Mouse (Mus musculus) embryonic fibroblast, embryonic 13.5 days (primary cell): Measurements from ENCODE around the gene Tbc1d16. TPM values are rescaled to one million over a fixed set of nuclear protein-coding genes. Genes with fewer than 3 reads are reported as not detected.

Experiments used
- H3K27ac ChIP-seq: 2 replicates; pipeline ENCODE4 v1.5.1; 2012; ENCODE audit warnings: low read length, control low read depth, inconsistent platforms; ENCODE audit not compliant: insufficient read depth
- H3K4me1 ChIP-seq: 2 replicates; pipeline ENCODE4 v1.6.1; 2011; ENCODE audit warnings: low read length; ENCODE audit not compliant: control insufficient read depth, insufficient read depth
- H3K4me3 ChIP-seq: 2 replicates; pipeline ENCODE4 v1.5.1; 2011; ENCODE audit warnings: mild to moderate bottlenecking, control low read depth, low read length; ENCODE audit not compliant: insufficient read depth
- CTCF ChIP-seq: IDR thresholded peaks from 2 replicates; pipeline ENCODE4 v1.5.1; 2011; ENCODE audit warnings: mild to moderate bottlenecking, control low read depth, low read length, moderate library complexity, borderline replicate concordance; ENCODE audit not compliant: insufficient read depth
- POLR2A ChIP-seq: IDR thresholded peaks from 2 replicates; pipeline ENCODE4 v1.6.1; 2011; ENCODE audit warnings: low read depth, mild to moderate bottlenecking, control low read depth, low read length, moderate library complexity
- polyA plus RNA-seq: library from polyadenylated mRNA; stranded (reverse); fragments of >200 nt; gene quantifications from 2 replicates; pipeline ENCODE4 v1.2.4, GENCODE M21; 2011; ENCODE audit warnings: low read depth; ENCODE audit not compliant: missing spikeins, insufficient read length

The Tbc1d16 gene
- polyA plus RNA-seq, 1 experiment = 10.6 TPM

DNA sequence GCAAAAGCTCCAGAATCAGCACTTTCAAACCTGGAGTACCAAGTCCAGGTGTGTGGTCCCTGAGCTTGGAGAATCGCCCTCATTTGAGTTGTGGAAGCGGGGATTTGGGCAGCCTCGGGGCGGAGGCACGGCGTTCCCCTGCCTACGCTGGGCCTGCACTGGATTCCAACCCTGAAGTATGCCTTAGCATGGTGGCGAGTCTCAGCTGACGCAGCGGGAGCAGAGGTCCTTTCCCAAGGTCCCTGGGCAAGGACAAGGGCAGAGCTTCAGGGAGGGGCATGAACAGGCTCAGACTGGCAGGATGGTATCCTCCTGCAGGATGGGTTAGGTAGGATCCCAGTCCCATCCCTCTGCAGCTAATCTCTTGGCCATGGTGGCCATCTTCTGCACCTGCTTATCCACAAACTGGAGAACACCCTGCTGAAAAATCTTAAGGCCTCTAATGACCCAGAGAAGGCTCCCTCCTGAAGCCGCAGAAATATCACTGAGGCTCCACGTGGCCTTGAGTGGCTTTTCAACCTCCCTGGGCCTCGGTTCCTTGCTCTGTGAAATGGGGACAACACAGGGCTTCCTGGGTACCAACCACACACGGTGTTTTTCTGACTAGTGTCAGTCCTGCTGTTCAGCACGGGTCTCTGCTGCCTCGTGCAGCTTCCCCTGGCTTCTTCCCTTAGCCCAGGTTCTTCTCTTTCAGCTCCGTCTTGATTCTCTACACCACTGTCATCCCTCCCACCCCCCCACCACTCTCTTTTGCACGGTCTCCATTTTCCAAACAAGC, 98.8 kb downstream of the Tbc1d16 start:
- no peak overlapping the region for H3K4me3 ChIP-seq
- H3K27ac ChIP-seq = no peak overlapping the region
- peaks cover 15% of the 10 kb centered on the region for H3K4me1 ChIP-seq
- TF ChIP-seq POLR2A (no peak), CTCF (no peak)

DNA sequence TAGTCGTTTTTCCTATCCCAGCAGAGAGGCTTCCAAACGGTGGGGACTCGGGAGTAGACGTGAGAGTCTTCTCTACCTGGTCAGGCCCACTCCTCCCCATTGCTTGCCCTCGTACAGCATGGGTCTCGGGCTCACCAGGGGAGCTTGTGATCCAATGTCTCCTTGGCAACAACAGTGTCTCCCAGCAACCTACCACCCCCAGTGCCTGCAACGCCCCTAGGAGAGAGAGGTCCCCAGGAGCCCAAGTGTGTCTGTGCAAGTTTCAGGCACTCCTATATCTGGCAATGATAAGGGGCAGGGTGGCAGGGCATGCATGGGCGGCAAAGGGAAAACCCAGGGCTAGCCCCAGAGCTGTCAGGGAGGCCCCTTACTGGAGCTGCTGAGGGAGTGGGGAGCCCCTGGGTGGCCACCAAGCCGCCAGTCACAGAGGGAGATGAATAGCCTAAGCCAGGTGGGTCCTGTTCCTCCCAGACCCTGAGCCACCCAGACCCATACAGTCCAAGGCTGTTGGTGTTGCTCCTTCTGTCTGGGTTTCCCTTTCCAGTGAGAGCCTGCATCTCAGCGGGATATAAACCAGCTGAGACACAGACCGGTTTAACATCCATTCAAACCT, 99.5 kb downstream of the Tbc1d16 start:
- no peak for TF ChIP-seq POLR2A
- no peak for TF ChIP-seq CTCF
- no peak overlapping the region for H3K4me3 ChIP-seq
- H3K4me1 ChIP-seq = peaks cover 15% of the 10 kb centered on the region
- no peak overlapping the region for H3K27ac ChIP-seq

DNA sequence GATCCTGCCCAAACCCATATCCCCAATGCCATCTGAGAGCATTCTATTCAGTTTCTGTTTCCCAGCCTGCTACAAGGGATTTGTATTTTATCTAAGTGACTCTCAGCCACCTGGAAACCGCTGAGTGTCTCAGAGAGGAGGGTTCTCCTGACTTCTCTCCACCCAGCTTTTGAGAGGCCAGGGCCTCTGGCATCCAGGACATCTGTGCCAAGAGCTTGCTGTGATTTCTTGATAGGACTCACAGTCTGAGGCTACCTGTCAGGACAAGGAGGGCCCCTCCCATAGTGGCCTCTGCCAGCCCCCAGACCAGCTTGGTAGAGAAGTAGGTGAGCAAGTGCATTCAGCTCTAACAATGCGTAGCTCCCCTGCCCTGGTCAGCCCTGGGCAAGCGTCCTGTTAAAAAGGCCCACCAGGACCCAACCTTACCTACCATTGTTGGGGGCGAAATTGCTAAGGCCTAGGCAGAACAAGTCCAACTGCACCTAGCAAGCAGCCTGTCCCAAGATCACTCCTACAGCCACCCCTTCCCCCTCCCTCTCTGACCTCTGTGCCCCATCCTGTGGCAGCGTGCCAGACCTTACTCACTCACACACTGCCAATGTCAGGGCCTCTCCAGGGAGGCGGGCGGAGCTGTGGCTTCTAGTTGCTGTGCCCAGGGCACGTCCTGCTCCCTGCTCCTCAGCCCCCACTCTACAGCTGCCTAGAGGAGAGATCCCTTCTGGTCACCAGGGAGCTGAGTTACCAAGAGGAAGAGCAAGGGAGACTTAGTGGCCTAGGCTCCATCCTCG, 100.4 kb downstream of the Tbc1d16 start:
- Histone ChIP-seq H3K27ac (no peak overlapping the region), H3K4me3 (no peak overlapping the region), H3K4me1 (peaks cover 15% of the 10 kb centered on the region)
- no peak for TF ChIP-seq CTCF
- no peak for TF ChIP-seq POLR2A

DNA sequence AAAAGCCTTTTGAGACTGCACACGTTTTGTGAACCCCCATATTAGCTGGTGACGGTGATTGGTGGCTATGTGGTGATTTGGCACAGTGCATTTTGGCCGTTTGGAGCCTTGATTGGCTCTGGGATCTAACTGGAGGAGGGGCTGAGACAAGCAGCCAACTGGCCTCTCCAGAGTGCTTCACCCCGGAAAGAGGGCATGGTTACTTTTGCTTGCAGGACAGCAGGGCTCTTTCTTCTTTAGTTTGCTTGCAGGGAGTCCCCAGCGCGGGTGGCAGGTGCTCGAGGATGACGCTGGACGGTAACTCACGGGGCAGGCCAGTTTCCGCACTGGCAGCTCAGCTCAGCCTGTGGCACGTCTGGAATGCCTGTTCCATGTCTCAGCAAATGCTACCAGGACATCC, 101.2 kb downstream of the Tbc1d16 start:
- Histone ChIP-seq H3K27ac (no peak overlapping the region), H3K4me1 (peaks cover 15% of the 10 kb centered on the region), H3K4me3 (no peak overlapping the region)
- TF ChIP-seq CTCF (no peak), POLR2A (no peak)

DNA sequence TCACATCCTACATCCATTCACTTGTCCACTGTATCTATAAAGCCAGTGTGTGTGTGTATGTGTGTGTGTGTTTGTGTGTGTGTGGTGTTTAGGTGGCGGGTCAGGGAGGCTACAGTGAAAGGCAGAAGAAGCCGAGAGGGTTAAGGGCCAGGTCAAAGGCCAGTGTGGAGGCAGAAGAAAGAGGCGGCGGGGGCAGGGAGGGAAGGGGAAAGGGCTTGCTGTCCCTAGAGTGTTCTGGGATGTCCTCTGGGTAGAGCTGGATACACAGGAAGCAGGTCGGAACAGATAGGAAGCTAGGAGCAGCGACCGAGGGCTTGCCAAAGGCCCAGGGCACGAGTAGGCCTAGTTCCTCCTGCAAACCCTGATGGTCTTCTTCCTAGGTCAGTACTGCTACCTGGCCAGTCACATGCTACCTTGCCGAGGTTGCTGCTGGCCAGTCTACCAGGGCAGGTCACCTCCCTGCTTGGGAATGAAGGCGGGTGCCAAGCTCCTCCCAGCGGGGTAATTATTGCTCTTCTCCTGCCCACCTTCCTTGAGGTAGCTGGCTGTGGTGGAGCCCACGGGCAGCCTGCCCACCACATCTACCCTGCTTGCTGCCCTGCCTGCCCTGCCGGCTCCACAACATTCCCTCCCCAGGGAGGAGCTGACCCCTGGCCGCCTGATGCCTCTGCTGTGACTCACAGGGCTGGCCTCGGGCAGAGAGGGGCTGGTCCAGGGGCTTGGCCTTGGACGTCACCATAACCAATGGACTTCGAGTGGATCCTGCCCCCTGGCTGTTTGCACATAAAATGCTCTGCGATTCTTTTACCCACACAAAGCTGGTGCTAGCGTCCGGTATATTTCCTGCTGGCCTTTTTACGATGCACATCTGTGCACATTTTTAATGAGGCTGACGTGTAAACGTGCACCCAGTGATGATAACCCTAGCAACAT, 102.1 kb downstream of the Tbc1d16 start:
- H3K4me3 ChIP-seq = no peak overlapping the region
- TF ChIP-seq CTCF (peak; percentile 19; the same call in 1 of the 2 replicates), POLR2A (no peak)
- no peak overlapping the region for H3K27ac ChIP-seq
- H3K4me1 ChIP-seq = peaks cover 15% of the 10 kb centered on the region

DNA sequence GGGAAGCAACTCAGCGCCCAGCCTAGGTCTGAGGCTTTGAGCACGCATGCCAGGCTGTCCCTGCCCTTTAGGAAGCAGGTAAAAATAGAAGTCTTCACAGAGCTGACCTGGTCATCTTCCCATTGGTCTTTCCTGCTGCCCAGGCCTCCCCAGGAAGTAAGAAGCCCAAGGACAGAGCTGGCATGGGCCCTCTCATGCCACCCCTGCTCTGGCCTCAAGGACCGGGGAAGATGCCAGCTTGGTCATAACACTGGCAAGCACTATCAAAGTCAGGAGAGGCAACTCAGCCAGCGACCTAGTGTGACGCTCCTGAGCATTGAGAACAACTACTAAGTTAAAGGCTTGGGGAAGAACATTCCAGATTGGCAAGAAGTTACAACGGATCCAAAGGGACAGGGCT, 103.8 kb downstream of the Tbc1d16 start:
- no peak for TF ChIP-seq CTCF
- TF ChIP-seq POLR2A = no peak
- H3K4me3 ChIP-seq = no peak overlapping the region
- no peak overlapping the region for H3K27ac ChIP-seq
- peaks cover 15% of the 10 kb centered on the region for H3K4me1 ChIP-seq

DNA sequence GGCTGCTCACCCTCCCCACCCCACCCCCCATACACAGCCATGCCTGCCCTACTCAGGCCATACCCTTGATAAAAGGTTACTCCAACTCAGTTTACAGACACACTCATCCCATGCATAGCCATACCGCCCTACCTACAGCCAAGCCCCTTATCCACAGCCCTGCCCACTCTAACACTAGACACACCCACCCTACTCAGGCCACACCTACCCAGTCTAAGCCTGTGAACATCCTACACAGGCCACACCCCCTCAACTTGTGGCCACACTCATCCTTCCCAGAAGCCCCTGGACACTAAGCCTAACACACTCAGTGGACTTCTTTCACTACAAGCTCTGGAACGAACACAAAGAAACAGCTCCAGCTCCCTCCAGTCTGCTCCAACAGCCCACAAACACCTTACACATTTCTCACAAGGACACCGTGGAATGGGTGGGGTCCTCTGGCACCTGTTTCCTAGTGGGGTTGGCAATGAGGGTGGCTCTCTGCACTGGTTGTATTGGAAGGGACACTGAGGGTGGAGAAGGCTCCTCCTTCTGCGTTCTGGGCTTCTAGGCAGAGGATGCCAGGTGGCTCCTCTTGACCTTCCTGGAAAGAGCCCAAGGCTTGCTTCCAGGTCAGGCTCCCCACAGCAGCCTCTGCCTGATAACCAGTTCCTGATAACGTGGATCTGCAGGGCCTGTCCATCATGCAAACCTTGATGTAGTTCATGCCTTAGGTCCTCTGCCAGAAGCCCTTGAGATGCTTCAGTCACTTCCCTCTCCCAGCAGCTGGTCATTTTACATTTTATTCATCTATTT, 104.6 kb downstream of the Tbc1d16 start:
- no peak for TF ChIP-seq CTCF
- Histone ChIP-seq H3K27ac (no peak overlapping the region), H3K4me1 (peaks cover 15% of the 10 kb centered on the region), H3K4me3 (no peak overlapping the region)

DNA sequence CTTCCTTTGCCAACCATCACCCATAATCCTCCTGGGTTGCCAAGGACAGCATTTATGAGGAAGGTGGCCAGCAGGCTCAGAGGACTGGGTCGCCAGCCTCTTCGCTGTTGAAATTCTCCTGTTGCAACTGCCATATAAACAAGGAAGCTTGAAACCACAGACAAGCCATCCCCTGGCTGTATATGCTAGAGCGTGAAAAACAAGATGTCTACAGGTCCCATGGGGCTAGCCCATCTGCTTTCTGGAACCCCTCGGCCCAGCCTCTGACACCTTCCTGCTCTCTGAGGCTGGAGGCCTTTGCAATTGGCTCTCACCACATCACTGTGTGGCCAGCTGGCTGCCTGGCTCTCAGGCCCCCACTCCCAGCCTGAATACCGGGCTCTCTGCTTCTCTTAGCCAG, 105.9 kb downstream of the Tbc1d16 start:
- Histone ChIP-seq H3K4me1 (peaks cover 11% of the 10 kb centered on the region), H3K27ac (no peak overlapping the region), H3K4me3 (no peak overlapping the region)
- TF ChIP-seq CTCF (no peak), POLR2A (no peak)
